Mouse (Mus musculus): Measurements from ENCODE around the gene Mettl16. TPM values are rescaled to one million over a fixed set of nuclear protein-coding genes. Genes with fewer than 3 reads are reported as not detected.

The Mettl16 gene
- total RNA-seq, 2 experiments from 2014 or later = 11.1 to 14.2 TPM

- DNase-seq (ENCODE audit: low spot score) = peak; percentile 48
These were observed 60.6 kb downstream of the Mettl16 start for GRCm38 (mm10) chr11:74831191-74831605.

DNA sequence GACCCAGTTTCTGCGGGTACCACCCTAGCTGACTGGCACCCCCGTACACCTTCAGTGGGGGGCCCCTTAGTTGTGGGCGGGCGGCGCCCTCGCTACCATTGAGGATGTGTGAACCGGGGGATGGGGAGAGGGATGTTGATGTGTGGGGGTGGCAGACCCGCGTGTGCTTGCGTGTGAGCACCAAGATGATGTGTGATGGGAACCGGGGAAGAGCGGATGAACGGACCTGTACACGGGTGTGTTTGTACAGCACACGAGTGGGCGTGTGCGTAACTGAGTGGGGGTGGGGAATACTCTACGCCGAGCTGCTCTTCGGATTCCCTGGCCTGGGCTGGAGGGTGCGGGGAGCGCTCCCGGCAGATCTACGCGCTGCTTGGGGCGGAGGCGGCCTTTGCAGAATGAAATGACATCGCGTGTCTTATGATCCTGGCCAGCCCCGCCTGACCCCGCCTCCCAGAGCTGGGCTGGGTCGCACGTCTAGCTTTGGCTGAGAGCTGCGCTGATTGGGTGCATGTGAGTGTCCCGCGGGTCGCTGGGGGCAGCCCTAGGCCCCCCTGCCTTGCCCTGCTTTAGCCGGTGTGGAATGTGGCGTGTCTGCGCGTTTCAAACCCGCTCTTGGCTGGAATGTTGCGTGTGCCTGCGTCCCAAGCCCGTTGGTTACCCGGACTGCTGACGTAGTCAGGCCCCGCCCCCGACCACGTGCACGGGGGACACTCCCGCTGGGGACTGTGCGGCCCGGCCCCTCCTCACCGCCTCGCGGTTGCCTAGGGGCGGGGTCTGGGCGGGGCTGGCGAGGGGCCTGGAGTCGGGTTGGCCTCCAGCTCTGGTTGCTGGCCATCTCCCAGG, 61.2 kb downstream of the Mettl16 start:
- peak; percentile 99 for DNase-seq (ENCODE audit: low spot score)

GRCm38 (mm10) chr11:74832503-74833143, 62.0 kb downstream of the Mettl16 start:
- no peak for DNase-seq (ENCODE audit: low spot score)

DNA sequence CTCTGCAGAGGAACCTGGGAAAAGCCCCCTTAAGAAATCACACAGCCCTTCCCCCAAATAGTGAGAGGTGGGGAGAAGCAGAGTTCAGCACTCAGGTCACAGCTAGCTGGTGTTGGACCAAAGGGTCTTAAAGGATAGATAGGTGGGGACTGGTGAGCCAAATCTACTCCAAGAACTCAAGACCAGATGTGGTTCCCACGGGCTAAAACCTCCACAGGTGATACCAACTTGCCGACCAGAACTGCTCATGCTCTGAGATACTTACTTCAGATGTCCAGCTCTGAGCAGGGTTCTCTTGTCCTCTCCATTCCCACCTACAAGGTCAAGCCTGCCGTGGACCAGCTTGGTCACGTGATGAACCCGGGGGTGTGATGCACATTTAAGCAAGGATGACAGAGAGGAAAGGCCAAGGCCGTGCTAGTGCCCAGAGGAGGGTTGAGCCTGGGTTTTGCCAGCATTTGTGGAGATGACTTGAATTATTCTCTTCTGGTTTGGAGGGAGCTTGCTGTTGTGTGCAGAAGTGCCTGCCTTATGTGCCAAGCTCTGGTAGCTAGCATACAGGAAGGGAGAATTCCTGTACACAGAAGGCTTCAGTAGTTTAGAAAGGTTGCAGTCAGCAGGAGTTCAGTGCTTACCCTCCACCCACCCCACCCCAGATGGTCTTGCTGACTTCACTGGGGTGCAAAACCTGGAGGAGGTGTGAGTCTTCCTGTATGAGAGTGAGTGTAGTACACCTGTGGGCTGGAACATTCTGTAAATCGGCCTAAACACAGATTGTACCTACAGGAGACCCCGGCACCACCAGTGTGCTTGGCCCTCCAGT, 63.1 kb downstream of the Mettl16 start:
- no peak for DNase-seq (ENCODE audit: low spot score)

DNA sequence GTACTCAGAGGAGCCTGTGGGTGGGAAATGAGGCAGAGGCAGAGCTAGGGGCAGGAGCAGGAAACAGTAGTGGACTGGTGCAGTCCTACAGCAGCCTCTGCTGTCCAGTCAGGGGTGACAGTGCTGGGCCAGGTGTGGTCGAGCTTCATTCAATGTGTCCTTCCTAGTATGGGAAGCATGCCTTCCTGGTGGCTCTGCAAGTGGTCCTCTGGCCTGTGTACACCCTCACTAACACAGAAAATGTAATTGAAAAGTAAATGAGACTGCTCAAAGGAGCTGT, 63.7 kb downstream of the Mettl16 start:
- no peak for DNase-seq (ENCODE audit: low spot score)

- no peak for DNase-seq (ENCODE audit: low spot score)
These were observed 64.1 kb downstream of the Mettl16 start for GRCm38 (mm10) chr11:74834650-74835277.

- no peak for DNase-seq (ENCODE audit: low spot score)
These were observed 65.1 kb downstream of the Mettl16 start for GRCm38 (mm10) chr11:74835593-74836224.

DNA sequence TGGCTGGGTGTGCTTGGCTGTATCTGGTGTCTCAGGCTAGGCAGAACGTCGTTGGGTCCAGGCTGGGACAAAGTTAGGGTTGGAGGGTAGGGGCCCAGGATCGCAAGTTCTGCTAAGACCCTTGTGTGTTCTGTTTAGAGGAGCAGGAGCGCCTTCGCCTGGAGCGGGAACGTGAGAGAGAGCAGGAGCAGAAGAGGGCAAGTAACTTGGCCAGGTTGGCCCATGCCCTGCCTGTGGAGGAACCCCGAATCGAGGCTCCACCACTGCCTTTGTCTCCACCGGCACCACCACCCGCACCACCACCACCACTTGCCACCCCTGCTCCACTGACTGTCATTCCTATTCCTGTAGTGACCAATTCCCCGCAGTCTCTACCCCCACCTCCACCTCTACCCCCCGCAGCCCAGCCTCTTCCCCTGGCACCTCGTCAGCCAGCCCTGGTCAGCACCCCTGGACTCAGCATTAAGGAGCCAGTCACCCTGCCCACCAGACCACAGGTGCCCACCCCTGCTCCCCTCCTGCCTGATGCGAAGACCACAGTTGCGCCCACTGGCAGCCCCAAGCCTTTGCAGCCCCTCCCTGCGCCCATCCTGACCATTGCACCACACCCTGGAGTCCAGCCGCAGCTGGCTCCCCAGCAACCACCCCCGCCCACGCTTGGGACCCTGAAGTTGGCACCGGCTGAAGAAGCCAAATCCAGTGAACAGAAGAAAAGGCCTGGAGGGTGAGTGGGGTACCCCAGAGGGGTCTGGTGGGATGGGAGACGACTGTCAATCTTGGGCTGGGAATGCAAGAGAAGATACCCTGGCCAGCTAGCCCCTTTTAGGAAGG, 65.8 kb downstream of the Mettl16 start:
- no peak for DNase-seq (ENCODE audit: low spot score)

DNA sequence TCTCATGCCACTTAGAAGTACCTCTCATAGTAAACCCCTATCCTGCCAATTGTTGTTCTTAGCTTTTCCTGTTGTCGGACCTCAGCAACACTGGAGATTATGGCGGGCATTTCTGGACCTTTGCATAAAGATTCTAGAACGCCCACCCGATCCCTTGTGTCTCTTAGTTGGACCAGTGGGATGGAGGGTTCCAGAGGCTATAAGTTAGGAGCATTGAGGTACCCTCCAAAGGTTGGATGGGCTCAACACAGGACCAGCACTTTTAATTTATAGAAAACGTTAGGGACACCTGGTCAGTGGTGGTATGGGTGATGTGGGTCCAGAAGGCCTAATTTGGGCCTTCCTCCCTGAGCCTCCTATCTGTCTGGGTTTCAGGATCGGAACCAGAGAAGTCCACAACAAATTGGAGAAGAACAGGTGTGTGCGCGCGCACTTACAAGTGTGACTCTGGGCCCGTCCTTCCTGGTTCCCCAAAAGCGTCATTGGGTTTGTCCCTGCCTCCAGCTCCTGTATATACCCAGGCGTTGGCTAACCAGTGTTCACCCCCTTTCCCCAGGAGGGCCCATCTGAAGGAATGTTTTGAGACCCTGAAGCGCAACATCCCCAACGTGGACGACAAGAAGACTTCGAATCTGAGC, 66.5 kb downstream of the Mettl16 start:
- no peak for DNase-seq (ENCODE audit: low spot score)

GRCm38 (mm10) chr11:74837694-74838431, 67.2 kb downstream of the Mettl16 start:
- peak; percentile 96 for DNase-seq (ENCODE audit: low spot score)

DNA sequence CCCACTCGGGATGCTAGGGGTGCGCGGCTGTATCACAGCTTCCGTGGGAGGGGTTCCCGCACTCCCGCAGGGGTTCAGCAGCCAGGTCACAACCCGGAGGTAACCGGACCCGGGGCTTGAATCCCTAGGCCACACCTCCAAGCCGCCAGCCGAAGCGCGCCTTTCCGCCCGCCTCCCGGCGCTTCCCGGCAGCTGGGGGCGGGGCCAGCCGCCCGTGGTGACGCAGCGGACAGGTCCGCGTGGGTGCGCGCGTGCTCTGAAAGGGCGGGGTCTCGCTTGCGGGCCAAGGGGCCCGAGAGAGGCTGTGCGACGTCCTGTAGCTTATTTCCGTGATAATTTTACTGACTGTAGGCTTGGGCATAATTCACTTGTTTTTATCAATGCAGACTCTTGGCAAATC, 67.8 kb downstream of the Mettl16 start:
- DNase-seq (ENCODE audit: low spot score) = peak; percentile 95

DNA sequence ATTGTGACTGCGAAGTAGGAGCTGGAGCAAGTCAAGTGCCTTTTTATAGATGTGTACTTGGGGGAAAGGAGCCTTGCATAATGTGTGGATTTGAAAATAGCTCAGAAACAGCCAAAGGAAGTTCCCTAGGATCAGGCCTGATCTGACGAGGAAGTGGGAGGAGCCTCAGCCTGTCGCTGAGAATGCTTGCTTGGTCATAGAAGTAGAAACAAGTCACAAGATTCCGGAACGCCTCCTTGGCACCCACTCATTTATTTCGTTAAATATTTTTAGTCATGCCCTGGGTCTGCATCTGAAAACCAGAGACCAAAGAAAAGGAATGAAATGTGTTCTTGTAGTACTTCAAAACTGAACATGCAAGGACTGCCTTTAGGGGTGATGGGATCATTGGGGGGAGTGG, 68.3 kb downstream of the Mettl16 start:
- DNase-seq (ENCODE audit: low spot score) = peak; percentile 62

DNA sequence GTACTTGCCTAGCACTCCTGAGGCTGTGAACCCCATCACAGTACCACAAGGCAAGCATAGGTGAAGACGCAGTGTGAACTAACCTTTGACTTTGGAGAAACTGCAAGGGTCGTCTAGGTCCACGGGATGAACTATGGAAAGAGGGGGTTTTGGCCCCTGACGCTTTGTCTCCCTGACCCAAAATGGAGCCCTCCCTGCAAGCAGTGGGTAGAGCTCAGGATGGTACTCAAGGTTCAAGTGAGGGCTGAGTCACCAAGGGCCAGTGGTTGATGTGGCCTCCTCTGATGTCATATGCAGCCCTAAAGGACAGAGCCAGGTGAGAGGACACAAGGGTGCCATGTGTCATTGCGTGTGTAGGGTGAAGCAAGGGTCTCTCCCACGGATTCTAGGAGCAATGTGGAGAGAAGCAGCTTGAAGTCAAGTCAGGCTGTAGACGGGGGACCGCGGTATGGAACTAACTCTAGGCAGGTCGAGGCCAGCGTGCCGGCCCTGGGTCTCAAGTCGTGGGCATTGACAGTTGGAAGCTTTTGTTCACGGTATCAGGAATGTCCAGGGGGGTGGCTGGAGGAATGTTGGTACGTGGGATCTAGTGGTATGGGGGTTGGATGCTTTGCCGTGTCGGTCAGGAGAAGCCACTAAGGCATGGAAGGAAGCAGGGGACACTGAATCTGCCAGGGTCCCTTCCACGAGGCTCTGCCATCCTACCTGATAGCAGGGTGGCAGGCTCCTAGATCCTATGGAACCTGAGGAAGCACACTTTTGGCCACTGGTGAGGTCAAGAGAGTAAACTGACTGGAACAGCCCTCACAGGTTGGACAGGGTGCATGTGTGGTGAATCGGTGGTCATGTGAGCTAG, 69.5 kb downstream of the Mettl16 start:
- no peak for DNase-seq (ENCODE audit: low spot score)

- DNase-seq (ENCODE audit: low spot score) = no peak
These were observed 70.1 kb downstream of the Mettl16 start for GRCm38 (mm10) chr11:74840739-74841138.

GRCm38 (mm10) chr11:74841366-74841765, 70.7 kb downstream of the Mettl16 start:
- no peak for DNase-seq (ENCODE audit: low spot score)

DNA sequence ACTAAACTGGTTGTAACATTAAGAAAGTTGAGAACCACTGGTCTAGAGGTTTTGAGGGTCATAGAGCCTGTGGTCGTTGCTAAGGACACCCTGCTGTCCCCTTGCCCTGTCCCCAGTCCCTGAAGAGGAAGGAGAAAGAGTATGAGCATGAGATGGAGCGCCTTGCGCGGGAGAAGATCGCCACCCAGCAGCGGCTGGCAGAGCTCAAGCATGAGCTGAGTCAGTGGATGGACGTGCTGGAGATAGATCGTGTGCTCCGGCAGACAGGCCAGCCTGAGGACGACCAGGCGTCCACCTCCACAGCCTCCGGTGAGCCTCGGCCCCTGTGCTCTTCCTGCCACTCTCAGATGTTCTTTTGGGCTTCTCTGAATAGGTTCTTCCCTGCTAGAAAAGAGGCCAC, 71.4 kb downstream of the Mettl16 start:
- DNase-seq (ENCODE audit: low spot score) = no peak

- DNase-seq (ENCODE audit: low spot score) = no peak
These were observed 72.2 kb downstream of the Mettl16 start for GRCm38 (mm10) chr11:74842656-74843434.

DNA sequence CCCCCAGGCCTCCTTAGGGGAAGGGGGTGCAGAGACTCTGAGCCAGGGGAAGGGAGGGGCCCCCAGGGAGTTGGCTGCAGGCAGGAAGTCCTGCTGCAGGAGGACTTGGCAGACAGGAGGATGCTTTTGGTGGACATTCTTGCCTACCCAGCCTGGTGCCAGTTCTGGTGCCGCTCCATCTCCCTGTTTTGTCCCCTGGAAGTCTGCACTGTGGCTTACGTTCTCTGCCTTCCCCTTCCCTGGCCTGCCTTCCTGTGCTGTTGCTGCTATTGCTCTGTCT, 72.7 kb downstream of the Mettl16 start:
- no peak for DNase-seq (ENCODE audit: low spot score)

Data from gastrocnemius, adult 18-20 months (tissue).